Mouse (Mus musculus): ENCODE data around the gene Phf19. TPM values are rescaled to one million over a fixed set of nuclear protein-coding genes. Genes with fewer than 3 reads are reported as not detected.

Phf19 gene
- polyA plus RNA-seq, 1 experiment from 2014 or later: 2.1 TPM

DNA sequence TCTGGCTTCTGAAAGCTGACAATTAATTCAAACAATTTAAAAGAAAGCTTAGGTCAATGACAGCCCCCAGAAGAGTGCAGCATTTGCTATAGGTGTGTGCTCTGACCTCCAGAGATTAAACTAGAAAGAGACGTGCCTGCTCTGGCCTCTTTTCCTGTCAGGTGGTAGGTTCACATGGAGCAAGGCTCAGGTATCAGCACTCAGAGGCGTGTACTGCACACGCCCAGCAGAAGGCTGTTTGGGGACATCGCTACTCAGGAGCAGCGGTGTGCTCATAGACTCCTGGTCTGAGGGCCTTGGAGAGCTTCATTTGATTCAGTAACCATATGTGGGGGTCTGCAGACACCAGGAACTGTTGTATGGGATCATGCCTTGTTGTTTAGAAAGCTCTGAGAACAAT, 13.5 kb upstream of the Phf19 start:
- Histone ChIP-seq H3K4me2 (no peak overlapping the region), H3K9ac (no peak overlapping the region), H3K27ac (replicated peaks) (no peak overlapping the region), H3K27me3 (no peaks in the 10 kb centered on the region), H3K4me1 (replicated peaks) (no peaks in the 10 kb centered on the region), H3K4me3 (no peak overlapping the region), H3K36me3 (no peaks in the 10 kb centered on the region), H3K9me3 (no peaks in the 10 kb centered on the region)
- 79% methylated on average over 5 of the region's 5 CpGs for WGBS
- no peak for ATAC-seq (ENCODE audit: low FRiP score, low read depth)

DNA sequence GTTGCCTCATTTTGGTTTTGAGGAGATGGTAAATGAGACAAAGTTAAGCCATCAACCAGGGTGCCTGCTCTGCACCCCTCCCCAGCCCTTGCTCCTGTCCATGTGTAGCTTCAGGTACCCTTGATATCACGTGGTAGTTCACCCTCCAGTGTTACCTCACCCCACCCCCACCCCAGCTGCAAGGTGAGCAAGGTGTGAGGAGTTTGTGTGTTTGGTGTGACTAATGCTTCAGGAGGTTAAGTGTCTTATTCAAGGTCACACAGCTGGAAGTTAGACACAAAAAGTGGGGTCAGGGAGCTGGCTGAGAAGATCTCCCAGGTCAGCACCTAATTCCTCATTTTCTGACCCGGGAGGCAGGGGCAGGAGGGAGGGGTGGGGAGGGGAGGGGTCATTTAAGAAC, 8.9 kb upstream of the Phf19 start:
- H3K4me2 ChIP-seq: no peak overlapping the region
- WGBS: 28% methylated on average over 2 of the region's 2 CpGs
- no peak overlapping the region for H3K4me3 ChIP-seq
- no peaks in the 10 kb centered on the region for H3K9me3 ChIP-seq
- no peaks in the 10 kb centered on the region for H3K27me3 ChIP-seq
- no peak overlapping the region for H3K9ac ChIP-seq
- no peaks in the 10 kb centered on the region for H3K36me3 ChIP-seq
- ATAC-seq (ENCODE audit: low FRiP score, low read depth): no peak
- no peak overlapping the region for H3K27ac ChIP-seq (replicated peaks)
- no peaks in the 10 kb centered on the region for H3K4me1 ChIP-seq (replicated peaks)

DNA sequence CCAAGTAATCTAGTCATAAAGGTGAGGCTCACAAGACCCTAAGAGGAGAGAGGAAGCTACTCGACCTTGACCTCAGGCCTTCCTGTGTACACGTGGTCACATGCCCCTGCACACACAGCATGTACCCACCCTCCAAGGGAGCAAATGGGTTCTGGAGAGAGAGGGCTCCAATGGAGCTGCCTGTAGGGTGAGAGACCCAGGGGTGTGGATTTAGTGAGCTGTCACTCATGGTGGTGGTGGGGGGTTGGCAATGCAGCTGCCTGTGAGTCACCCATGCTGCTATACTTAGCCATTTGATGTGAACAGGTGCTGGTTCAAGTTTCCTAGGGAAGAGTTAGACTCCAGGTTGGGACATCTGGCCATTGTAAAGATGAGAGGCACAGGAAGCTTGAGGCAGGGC, 6.3 kb upstream of the Phf19 start:
- no peak for ATAC-seq (ENCODE audit: low FRiP score, low read depth)
- WGBS: 66% methylated on average over 2 of the region's 2 CpGs

DNA sequence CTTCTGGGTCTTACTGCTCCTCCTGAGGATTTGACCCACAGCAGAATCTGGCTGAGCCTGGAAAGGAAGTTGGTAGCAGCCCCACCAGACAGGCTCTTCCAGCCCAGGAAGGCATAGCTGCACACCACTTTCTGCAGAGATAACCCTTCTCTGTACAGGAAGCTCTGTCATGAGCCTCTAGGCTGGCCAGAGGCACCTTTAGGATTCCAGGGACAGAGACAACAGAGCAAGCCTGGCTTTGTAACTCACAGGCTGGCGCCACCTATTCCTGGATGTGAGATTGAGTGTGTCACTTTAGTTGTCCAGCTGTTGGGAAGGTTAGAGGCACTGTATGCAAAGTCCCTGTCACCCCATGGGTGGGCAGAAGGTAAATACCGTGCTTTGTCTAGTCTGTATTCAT, 1.3 kb upstream of the Phf19 start:
- H3K9me3 ChIP-seq: no peaks in the 10 kb centered on the region
- H3K4me1 ChIP-seq (replicated peaks): peaks cover 19% of the 10 kb centered on the region
- H3K9ac ChIP-seq: no peak overlapping the region
- 53% methylated on average over 2 of the region's 2 CpGs for WGBS
- no peak overlapping the region for H3K4me3 ChIP-seq
- no peak overlapping the region for H3K27ac ChIP-seq (replicated peaks)
- no peak for ATAC-seq (ENCODE audit: low FRiP score, low read depth)
- H3K27me3 ChIP-seq: peaks cover 24% of the 10 kb centered on the region
- no peaks in the 10 kb centered on the region for H3K36me3 ChIP-seq
- H3K4me2 ChIP-seq: 0 out of 2 replicates have a peak overlapping the region, but pooled peaks have one; percentile 84

More for the DNA sequence above, 6.3 kb upstream of the Phf19 start:
- Histone ChIP-seq H3K27ac (replicated peaks) (no peak overlapping the region), H3K4me3 (no peak overlapping the region), H3K9me3 (no peaks in the 10 kb centered on the region), H3K4me1 (replicated peaks) (no peaks in the 10 kb centered on the region), H3K36me3 (no peaks in the 10 kb centered on the region), H3K4me2 (no peak overlapping the region), H3K27me3 (peaks cover 3% of the 10 kb centered on the region), H3K9ac (no peak overlapping the region)

DNA sequence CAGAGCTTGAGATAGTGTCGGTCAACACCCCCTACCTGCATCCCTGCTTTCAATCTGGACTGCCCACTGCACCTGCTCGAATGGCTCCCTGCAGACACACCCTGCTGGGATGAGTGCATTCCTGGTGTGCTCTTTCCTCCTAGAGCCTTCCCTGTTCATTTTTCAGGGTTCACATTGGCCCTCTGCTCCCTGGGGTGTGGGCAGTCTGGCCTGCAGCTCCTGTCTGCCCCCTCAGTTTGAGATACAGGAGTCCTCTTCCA, 927 bp upstream of the Phf19 start:
- peak overlapping the region; percentile 52; the same call in 1 of the 2 replicates for H3K4me3 ChIP-seq
- H3K4me1 ChIP-seq (replicated peaks): peaks cover 19% of the 10 kb centered on the region
- 14% methylated on average over 2 of the region's 2 CpGs for WGBS
- H3K9ac ChIP-seq: no peak overlapping the region
- no peak overlapping the region for H3K27ac ChIP-seq (replicated peaks)
- H3K36me3 ChIP-seq: no peaks in the 10 kb centered on the region
- peaks cover 24% of the 10 kb centered on the region for H3K27me3 ChIP-seq
- peak overlapping the region; percentile 84 for H3K4me2 ChIP-seq
- H3K9me3 ChIP-seq: no peaks in the 10 kb centered on the region
- no peak for ATAC-seq (ENCODE audit: low FRiP score, low read depth)

DNA sequence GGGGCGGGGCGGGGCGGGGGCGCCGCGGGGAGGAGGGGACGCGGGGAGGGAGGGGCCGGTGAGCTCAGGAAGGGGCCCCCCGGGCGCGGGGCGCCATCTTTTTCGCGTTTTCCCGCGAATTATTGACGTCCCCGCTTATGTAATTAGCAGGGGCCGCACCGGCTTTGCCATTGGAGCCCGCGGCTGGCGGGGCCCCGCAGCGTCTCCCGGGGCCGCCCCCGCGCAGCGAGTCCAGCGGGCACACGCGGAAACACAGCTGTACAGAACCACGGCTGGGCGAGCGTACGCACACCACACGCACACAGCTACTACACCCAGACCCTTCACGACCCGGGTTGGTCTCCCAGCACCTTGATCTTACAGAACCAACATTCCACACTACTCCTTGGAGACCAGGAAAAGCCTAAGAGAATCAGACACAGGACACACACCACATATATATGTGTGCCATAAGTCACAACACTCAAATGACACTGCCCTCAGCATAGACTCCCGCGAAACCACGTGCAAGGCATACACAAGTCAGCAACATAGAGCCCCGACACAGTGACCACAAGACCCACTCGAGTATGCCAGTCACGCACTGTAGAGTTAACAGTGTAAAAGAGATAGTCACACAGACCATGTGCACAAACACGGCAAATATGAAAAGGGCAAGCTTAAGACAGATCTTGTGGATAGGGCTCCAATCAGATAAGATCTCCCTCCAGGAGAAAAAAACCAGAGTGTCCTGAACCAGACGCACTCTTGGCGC, 420 bp upstream of the Phf19 start:
- ATAC-seq (ENCODE audit: low FRiP score, low read depth): peak; percentile 76
- Histone ChIP-seq H3K27ac (replicated peaks) (no peak overlapping the region), H3K4me1 (replicated peaks) (peaks cover 19% of the 10 kb centered on the region)

DNA sequence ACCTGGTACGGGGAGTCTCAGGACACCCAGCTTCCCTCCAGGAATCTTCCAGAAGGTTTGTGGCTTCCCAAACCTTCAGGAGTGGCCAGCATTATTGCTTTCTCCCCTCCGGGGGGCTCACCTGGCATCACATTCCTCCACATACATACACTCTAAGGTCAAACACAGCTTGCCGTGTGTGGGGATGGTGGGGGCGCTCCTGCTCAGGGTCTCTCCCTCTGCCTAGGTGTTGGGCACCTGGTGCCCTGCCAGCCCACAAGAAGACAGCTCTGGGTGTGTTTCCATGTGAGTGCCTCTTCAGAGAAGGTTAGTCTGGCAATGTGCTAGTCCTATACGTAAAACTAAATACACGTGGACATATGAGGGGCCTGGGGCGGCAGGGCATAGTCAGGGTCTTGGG, 1.2 kb downstream of the Phf19 start:
- H3K4me1 ChIP-seq (replicated peaks): peaks cover 19% of the 10 kb centered on the region
- peak overlapping the region; percentile 84 for H3K4me2 ChIP-seq

More for the DNA sequence above, 420 bp upstream of the Phf19 start:
- Histone ChIP-seq H3K9ac (peak overlapping the region; percentile 43), H3K27me3 (peaks cover 24% of the 10 kb centered on the region), H3K9me3 (no peaks in the 10 kb centered on the region), H3K4me2 (peak overlapping the region; percentile 84), H3K4me3 (peak overlapping the region; percentile 52), H3K36me3 (no peaks in the 10 kb centered on the region)
- 3% methylated on average over 37 of the region's 50 CpGs for WGBS

DNA sequence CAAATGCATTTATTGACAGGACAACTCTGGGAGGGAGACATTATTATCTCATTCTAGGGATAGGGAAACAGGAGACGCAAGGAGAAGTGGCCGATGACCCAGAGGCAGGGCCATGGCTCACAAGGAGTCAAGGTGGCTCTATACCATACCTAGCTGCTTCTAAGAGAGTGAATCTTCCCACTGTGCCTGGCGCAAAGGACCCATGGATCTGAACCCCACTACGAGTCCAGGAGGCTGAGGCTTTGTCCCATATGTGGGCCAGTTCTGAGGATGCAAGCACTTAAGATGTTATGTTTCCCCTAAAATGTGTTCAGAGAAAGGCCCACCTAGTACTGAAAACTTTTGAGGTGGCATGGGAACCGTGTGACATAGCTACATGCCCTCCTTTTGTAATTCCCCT, 2.0 kb downstream of the Phf19 start:
- no peak for ATAC-seq (ENCODE audit: low FRiP score, low read depth)
- H3K4me2 ChIP-seq: no peak overlapping the region
- H3K4me3 ChIP-seq: no peak overlapping the region
- no peaks in the 10 kb centered on the region for H3K9me3 ChIP-seq
- H3K9ac ChIP-seq: no peak overlapping the region
- H3K27ac ChIP-seq (replicated peaks): no peak overlapping the region
- H3K4me1 ChIP-seq (replicated peaks): peaks cover 19% of the 10 kb centered on the region
- H3K27me3 ChIP-seq: peaks cover 24% of the 10 kb centered on the region
- WGBS: 86% methylated on average over 5 of the region's 5 CpGs
- no peaks in the 10 kb centered on the region for H3K36me3 ChIP-seq

More for the DNA sequence above, 1.2 kb downstream of the Phf19 start:
- H3K27me3 ChIP-seq: peaks cover 24% of the 10 kb centered on the region
- H3K27ac ChIP-seq (replicated peaks): no peak overlapping the region
- no peaks in the 10 kb centered on the region for H3K36me3 ChIP-seq
- 50% methylated on average over 7 of the region's 7 CpGs for WGBS
- H3K9ac ChIP-seq: no peak overlapping the region
- ATAC-seq (ENCODE audit: low FRiP score, low read depth): no peak
- no peaks in the 10 kb centered on the region for H3K9me3 ChIP-seq
- H3K4me3 ChIP-seq: peak overlapping the region; percentile 52

DNA sequence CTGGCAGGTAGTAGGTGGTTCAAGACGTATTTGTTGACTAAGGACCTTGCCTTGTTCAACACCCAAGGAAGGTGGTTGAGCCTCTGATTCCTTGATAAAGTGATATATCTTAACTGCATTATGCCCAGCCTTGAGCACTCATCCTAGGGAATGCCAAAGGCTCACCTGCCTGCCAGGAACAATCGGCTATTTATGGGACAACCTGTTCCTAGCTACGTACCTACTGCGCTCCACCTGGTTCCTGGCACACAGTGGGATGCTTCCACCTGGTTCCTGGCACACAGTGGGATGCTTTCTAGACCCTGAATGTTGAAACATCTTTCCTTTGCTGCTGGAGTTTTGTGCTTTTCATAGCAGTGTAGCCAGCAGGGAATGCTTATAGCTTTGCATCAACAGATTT, 4.1 kb downstream of the Phf19 start:
- Histone ChIP-seq H3K4me3 (no peak overlapping the region), H3K4me2 (no peak overlapping the region), H3K36me3 (no peaks in the 10 kb centered on the region), H3K27ac (replicated peaks) (no peak overlapping the region), H3K9ac (no peak overlapping the region), H3K27me3 (peaks cover 17% of the 10 kb centered on the region), H3K4me1 (replicated peaks) (peaks cover 18% of the 10 kb centered on the region), H3K9me3 (no peaks in the 10 kb centered on the region)
- no peak for ATAC-seq (ENCODE audit: low FRiP score, low read depth)
- WGBS: 89% methylated on average over 4 of the region's 4 CpGs

DNA sequence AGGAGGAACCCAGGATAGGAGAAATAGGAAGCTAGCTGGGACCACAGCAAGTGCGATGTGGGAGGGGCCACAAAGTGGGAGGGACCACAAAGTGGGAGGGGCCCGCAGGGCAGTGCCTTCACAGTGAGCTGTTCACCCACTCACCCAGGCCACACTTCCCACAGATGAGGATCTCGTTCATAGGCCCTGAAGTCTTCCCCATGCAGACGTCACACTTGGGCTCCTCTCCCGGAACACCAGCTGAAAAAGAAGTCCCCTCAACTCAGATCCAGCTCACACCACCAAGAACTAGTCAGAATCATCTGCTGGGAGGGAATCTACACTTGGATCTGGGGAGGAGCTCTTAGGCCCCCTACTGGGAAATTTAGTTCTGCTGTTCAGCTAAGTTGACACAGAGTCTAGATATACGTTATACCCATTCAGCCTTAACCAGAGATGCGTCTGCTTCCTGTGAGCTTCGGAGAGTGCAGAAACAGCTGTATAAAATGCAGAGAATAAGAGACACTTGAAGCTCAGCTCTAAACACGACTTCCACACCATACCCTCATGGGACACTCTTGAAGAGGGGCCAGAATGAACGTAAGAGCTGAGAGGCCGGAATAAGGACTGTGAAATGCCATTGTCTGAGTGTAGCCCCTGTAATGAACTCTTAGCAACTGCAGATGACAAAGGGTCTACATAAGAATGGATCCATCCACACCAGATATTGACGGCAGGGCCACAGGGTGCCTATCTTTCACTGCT, 6.8 kb downstream of the Phf19 start:
- H3K9ac ChIP-seq: no peak overlapping the region
- H3K27me3 ChIP-seq: no peaks in the 10 kb centered on the region
- WGBS: 37% methylated on average over 12 of the region's 12 CpGs
- no peak overlapping the region for H3K4me3 ChIP-seq
- no peak overlapping the region for H3K4me2 ChIP-seq
- H3K9me3 ChIP-seq: no peaks in the 10 kb centered on the region
- peaks cover 10% of the 10 kb centered on the region for H3K4me1 ChIP-seq (replicated peaks)
- no peaks in the 10 kb centered on the region for H3K36me3 ChIP-seq
- ATAC-seq (ENCODE audit: low FRiP score, low read depth): no peak
- no peak overlapping the region for H3K27ac ChIP-seq (replicated peaks)

DNA sequence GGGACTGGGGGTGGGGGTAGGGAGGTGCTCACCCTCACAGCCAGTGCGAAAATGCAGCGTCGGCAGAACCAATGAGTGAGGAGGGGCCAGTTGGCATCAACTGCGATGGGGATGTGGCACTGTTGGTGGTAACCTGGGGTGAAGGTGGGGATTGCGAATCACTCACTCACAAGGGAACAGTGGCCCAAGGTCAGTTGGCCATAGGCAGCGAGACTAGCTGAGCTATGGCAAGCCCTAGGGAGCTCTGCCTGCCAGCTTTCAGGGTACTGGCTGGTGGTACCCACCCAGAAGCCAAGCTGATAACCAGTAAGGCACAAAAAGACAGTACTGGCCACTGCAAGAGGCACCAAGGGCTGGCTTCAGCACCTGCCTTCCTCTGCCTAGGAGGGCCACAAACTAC, 7.4 kb downstream of the Phf19 start:
- Histone ChIP-seq H3K4me3 (no peak overlapping the region), H3K4me2 (no peak overlapping the region), H3K27me3 (no peaks in the 10 kb centered on the region), H3K9me3 (no peaks in the 10 kb centered on the region), H3K36me3 (no peaks in the 10 kb centered on the region), H3K9ac (no peak overlapping the region), H3K4me1 (replicated peaks) (peaks cover 10% of the 10 kb centered on the region), H3K27ac (replicated peaks) (no peak overlapping the region)
- no peak for ATAC-seq (ENCODE audit: low FRiP score, low read depth)
- 76% methylated on average over 6 of the region's 6 CpGs for WGBS

DNA sequence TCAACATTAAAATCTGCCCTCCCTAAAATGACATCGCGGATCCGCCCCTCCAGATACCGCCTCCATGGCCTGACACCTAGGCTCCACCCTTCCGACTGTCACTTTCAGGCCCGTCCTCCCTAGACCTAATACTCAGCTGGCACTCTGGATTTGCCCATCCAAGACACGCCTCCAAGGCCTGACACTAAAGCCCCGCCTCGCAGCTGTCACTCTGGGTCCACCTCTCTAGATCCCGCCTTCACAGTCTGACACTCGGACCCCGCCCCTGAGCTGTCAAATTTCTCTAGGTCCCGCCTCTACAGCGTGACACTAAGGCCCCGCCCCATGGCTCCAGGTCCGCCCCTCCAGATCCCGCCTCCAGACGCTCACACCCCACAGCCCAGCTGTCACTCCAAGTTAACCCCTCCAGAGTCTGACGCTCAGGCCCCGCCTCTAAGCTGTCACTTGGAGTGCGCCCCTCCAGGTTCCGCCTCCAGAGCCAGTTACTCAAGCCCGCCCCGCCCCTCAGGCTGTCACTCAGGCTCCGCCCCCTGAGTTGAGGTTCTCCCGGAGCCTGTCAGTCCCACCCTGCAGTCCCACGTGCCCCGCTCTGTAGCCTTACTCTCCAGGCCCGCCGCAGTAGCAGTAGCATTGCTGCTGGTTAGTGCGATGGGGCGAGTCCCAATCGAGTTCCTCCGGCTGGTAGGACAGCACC, 8.8 kb downstream of the Phf19 start:
- Histone ChIP-seq H3K27ac (replicated peaks) (peak overlapping the region; percentile 84), H3K27me3 (no peaks in the 10 kb centered on the region), H3K9me3 (no peaks in the 10 kb centered on the region), H3K4me2 (peak overlapping the region; percentile 73), H3K4me3 (peak overlapping the region; percentile 39), H3K36me3 (no peaks in the 10 kb centered on the region), H3K9ac (peak overlapping the region; percentile 43), H3K4me1 (replicated peaks) (peaks cover 10% of the 10 kb centered on the region)
- WGBS: under 1% methylated on average over 34 of the region's 34 CpGs
- peak; percentile 98 for ATAC-seq (ENCODE audit: low FRiP score, low read depth)

All from hindbrain, embryonic 15.5 days (tissue).